Mouse (Mus musculus) limb, embryonic 12.5 days (tissue): ENCODE measurements around the gene Faim. TPM values are rescaled to one million over a fixed set of nuclear protein-coding genes. Genes with fewer than 3 reads are reported as not detected.

Source experiments
- ATAC-seq: fragments of 200-750 bp; cut with Nextera tagmentation; 2 replicates; pipeline ENCODE4 v1.8.0; 2017; ENCODE audit warnings: low read depth, moderate TSS enrichment; ENCODE audit not compliant: insufficient number of reproducible peaks, insufficient read depth, low FRiP score, low TSS enrichment
- H3K27ac ChIP-seq: fragments of 300-500 bp; sonication (generic); 2 replicates; pipeline ENCODE4 v1.5.1; 2016; ENCODE audit warnings: mild to moderate bottlenecking, moderate library complexity
- H3K27me3 ChIP-seq: fragments of 300-500 bp; sonication (generic); 2 replicates; pipeline ENCODE4 v1.6.1; 2016; ENCODE audit warnings: mild to moderate bottlenecking, moderate library complexity
- H3K36me3 ChIP-seq: fragments of 300-500 bp; sonication (generic); 2 replicates; pipeline ENCODE4 v1.6.1; 2016; ENCODE audit warnings: mild to moderate bottlenecking, moderate library complexity
- H3K4me1 ChIP-seq: fragments of 300-500 bp; sonication (generic); replicated peaks from 2 replicates; pipeline ENCODE4 v1.6.1; 2016
- H3K4me2 ChIP-seq: fragments of 300-500 bp; sonication (generic); 2 replicates; pipeline ENCODE4 v1.6.1; 2016; ENCODE audit warnings: mild to moderate bottlenecking, moderate library complexity
- H3K4me3 ChIP-seq: fragments of 300-500 bp; sonication (generic); replicated peaks from 2 replicates; pipeline ENCODE4 v1.5.1; 2016; ENCODE audit warnings: mild to moderate bottlenecking
- H3K9ac ChIP-seq: fragments of 300-500 bp; sonication (generic); replicated peaks from 2 replicates; pipeline ENCODE4 v1.6.1; 2016; ENCODE audit warnings: mild to moderate bottlenecking, moderate library complexity
- H3K9me3 ChIP-seq: fragments of 300-500 bp; sonication (generic); 2 replicates; pipeline ENCODE4 v1.6.1; 2016; ENCODE audit warnings: mild to moderate bottlenecking, moderate library complexity
- WGBS: fragments of 180-500 bp; shearing (Covaris S2); methylation state at CpG from one replicate; pipeline ENCODE4 v1.1.7; 2016; 5-methylcytosine and 5-hydroxymethylcytosine counted together
- polyA plus RNA-seq: library from polyadenylated mRNA; unstranded; fragments of >200 nt; fragmentation: Nextera tagmentation; extraction: Ambion mirVana; gene quantifications from 2 replicates; pipeline ENCODE4 v1.2.1, GENCODE M21; 2016

Faim gene
- polyA plus RNA-seq, 1 experiment from 2014 or later, result 53.5 TPM

- H3K4me2 ChIP-seq, result no peak overlapping the region
- H3K9ac ChIP-seq, result no peak overlapping the region
- H3K27me3 ChIP-seq, result no peaks in the 10 kb centered on the region
- no peak overlapping the region for H3K27ac ChIP-seq
- peaks cover 4% of the 10 kb centered on the region; the same call in 1 of the 2 replicates for H3K4me1 ChIP-seq
- H3K4me3 ChIP-seq, result no peak overlapping the region
- no peaks in the 10 kb centered on the region for H3K9me3 ChIP-seq
- no peak for ATAC-seq
- H3K36me3 ChIP-seq, result no peaks in the 10 kb centered on the region
- WGBS, result 79% methylated on average over 3 of the region's 3 CpGs
These were observed 30.6 kb downstream of the Faim start for GRCm38 (mm10) chr9:99016759-99017158.

- no peaks in the 10 kb centered on the region for H3K4me1 ChIP-seq
- H3K4me2 ChIP-seq, result no peak overlapping the region
- H3K9ac ChIP-seq, result no peak overlapping the region
- no peak overlapping the region for H3K4me3 ChIP-seq
- no peaks in the 10 kb centered on the region for H3K9me3 ChIP-seq
- H3K27me3 ChIP-seq, result no peaks in the 10 kb centered on the region
- 82% methylated on average over 6 of the region's 6 CpGs for WGBS
- no peak overlapping the region for H3K27ac ChIP-seq
- no peak for ATAC-seq
- no peaks in the 10 kb centered on the region for H3K36me3 ChIP-seq
These were observed 31.5 kb downstream of the Faim start for GRCm38 (mm10) chr9:99017679-99018078.

- no peak for ATAC-seq
- WGBS, result 58% methylated on average over 5 of the region's 5 CpGs
- Histone ChIP-seq H3K4me1 (no peaks in the 10 kb centered on the region), H3K4me2 (no peak overlapping the region), H3K27me3 (no peaks in the 10 kb centered on the region), H3K4me3 (no peak overlapping the region), H3K27ac (no peak overlapping the region), H3K9me3 (no peaks in the 10 kb centered on the region), H3K36me3 (no peaks in the 10 kb centered on the region), H3K9ac (no peak overlapping the region)
These were observed 35.0 kb downstream of the Faim start for GRCm38 (mm10) chr9:99021166-99021565.

- Histone ChIP-seq H3K4me3 (no peak overlapping the region), H3K9ac (no peak overlapping the region), H3K36me3 (no peaks in the 10 kb centered on the region), H3K4me2 (no peak overlapping the region), H3K4me1 (no peaks in the 10 kb centered on the region), H3K9me3 (no peaks in the 10 kb centered on the region), H3K27me3 (no peaks in the 10 kb centered on the region), H3K27ac (no peak overlapping the region)
- 79% methylated on average over 4 of the region's 4 CpGs for WGBS
- ATAC-seq, result no peak
These were observed 35.6 kb downstream of the Faim start for GRCm38 (mm10) chr9:99021751-99022150.

GRCm38 (mm10) chr9:99032031-99032430 lies 45.9 kb downstream of the Faim start:
- H3K9me3 ChIP-seq, result no peaks in the 10 kb centered on the region
- WGBS, result 87% methylated on average over 8 of the region's 8 CpGs
- H3K4me2 ChIP-seq, result no peak overlapping the region

GRCm38 (mm10) chr9:99034111-99034510 lies 47.9 kb downstream of the Faim start:
- ATAC-seq, result no peak
- Histone ChIP-seq H3K4me1 (no peaks in the 10 kb centered on the region), H3K27ac (no peak overlapping the region), H3K4me2 (no peak overlapping the region), H3K9ac (no peak overlapping the region), H3K36me3 (no peaks in the 10 kb centered on the region), H3K4me3 (no peak overlapping the region), H3K9me3 (no peaks in the 10 kb centered on the region), H3K27me3 (no peaks in the 10 kb centered on the region; the same call in 1 of the 2 replicates)
- WGBS, result 90% methylated on average over 8 of the region's 8 CpGs

More at GRCm38 (mm10) chr9:99032031-99032430, 45.9 kb downstream of the Faim start:
- no peak for ATAC-seq
- no peaks in the 10 kb centered on the region; the same call in 1 of the 2 replicates for H3K27me3 ChIP-seq
- no peaks in the 10 kb centered on the region for H3K4me1 ChIP-seq
- H3K36me3 ChIP-seq, result no peaks in the 10 kb centered on the region
- no peak overlapping the region for H3K4me3 ChIP-seq
- no peak overlapping the region for H3K27ac ChIP-seq
- no peak overlapping the region for H3K9ac ChIP-seq

- H3K27me3 ChIP-seq, result no peaks in the 10 kb centered on the region; the same call in 1 of the 2 replicates
- 83% methylated on average over 12 of the region's 12 CpGs for WGBS
- H3K9ac ChIP-seq, result no peak within 1 kb of the TSS
- H3K4me2 ChIP-seq, result no peak within 1 kb of the TSS
- no peak within 1 kb of the TSS for H3K4me3 ChIP-seq
- H3K27ac ChIP-seq, result no peak within 1 kb of the TSS
- H3K4me1 ChIP-seq, result no peaks in the 10 kb centered on the region
- ATAC-seq, result no peak
- H3K9me3 ChIP-seq, result no peaks in the 10 kb centered on the region
- no peaks in the 10 kb centered on the region for H3K36me3 ChIP-seq
These were observed 49.4 kb downstream of the Faim start, which contains the start of gene Gm1123 for GRCm38 (mm10) chr9:99035575-99035974. Gene Gm1123, minus strand, starts transcription at chr9:99035715.

GRCm38 (mm10) chr9:99041994-99042393 lies 55.8 kb downstream of the Faim start:
- Histone ChIP-seq H3K4me1 (peaks cover 11% of the 10 kb centered on the region; the same call in 1 of the 2 replicates), H3K4me2 (no peak overlapping the region), H3K27me3 (no peaks in the 10 kb centered on the region), H3K9me3 (no peaks in the 10 kb centered on the region), H3K36me3 (no peaks in the 10 kb centered on the region), H3K9ac (no peak overlapping the region), H3K27ac (no peak overlapping the region), H3K4me3 (no peak overlapping the region)
- WGBS, result 79% methylated on average over 9 of the region's 9 CpGs
- no peak for ATAC-seq

- H3K27ac ChIP-seq, result no peak overlapping the region
- WGBS, result 91% methylated on average over 4 of the region's 4 CpGs
- ATAC-seq, result no peak
- H3K9ac ChIP-seq, result no peak overlapping the region
- peaks cover 11% of the 10 kb centered on the region; the same call in 1 of the 2 replicates for H3K4me1 ChIP-seq
- H3K4me3 ChIP-seq, result no peak overlapping the region
- H3K36me3 ChIP-seq, result no peaks in the 10 kb centered on the region
- H3K9me3 ChIP-seq, result no peaks in the 10 kb centered on the region
- H3K4me2 ChIP-seq, result no peak overlapping the region
- H3K27me3 ChIP-seq, result no peaks in the 10 kb centered on the region
These were observed 56.5 kb downstream of the Faim start for GRCm38 (mm10) chr9:99042641-99043040.

GRCm38 (mm10) chr9:99044761-99045160 lies 58.6 kb downstream of the Faim start:
- H3K4me2 ChIP-seq, result no peak overlapping the region
- no peaks in the 10 kb centered on the region for H3K36me3 ChIP-seq
- no peak overlapping the region for H3K27ac ChIP-seq
- H3K9me3 ChIP-seq, result no peaks in the 10 kb centered on the region
- no peak for ATAC-seq
- H3K9ac ChIP-seq, result no peak overlapping the region
- no peaks in the 10 kb centered on the region for H3K27me3 ChIP-seq
- H3K4me3 ChIP-seq, result no peak overlapping the region
- H3K4me1 ChIP-seq, result peaks cover 11% of the 10 kb centered on the region; the same call in 1 of the 2 replicates
- 91% methylated on average over 8 of the region's 8 CpGs for WGBS

GRCm38 (mm10) chr9:99048724-99049250 lies 62.6 kb downstream of the Faim start:
- H3K27ac ChIP-seq, result no peak overlapping the region
- ATAC-seq, result no peak
- 60% methylated on average over 1 of the region's 1 CpGs for WGBS
- H3K9me3 ChIP-seq, result no peaks in the 10 kb centered on the region
- H3K4me3 ChIP-seq, result no peak overlapping the region
- H3K27me3 ChIP-seq, result no peaks in the 10 kb centered on the region
- no peak overlapping the region for H3K9ac ChIP-seq
- peaks cover 1% of the 10 kb centered on the region; the same call in 1 of the 2 replicates for H3K4me1 ChIP-seq
- H3K4me2 ChIP-seq, result no peak overlapping the region
- H3K36me3 ChIP-seq, result no peaks in the 10 kb centered on the region

- Histone ChIP-seq H3K36me3 (no peaks in the 10 kb centered on the region), H3K27ac (no peak overlapping the region), H3K4me2 (no peak overlapping the region), H3K9ac (no peak overlapping the region), H3K27me3 (no peaks in the 10 kb centered on the region), H3K4me1 (no peaks in the 10 kb centered on the region), H3K4me3 (no peak overlapping the region), H3K9me3 (no peaks in the 10 kb centered on the region)
- WGBS, result 82% methylated on average over 6 of the region's 6 CpGs
- no peak for ATAC-seq
These were observed 63.6 kb downstream of the Faim start for GRCm38 (mm10) chr9:99049760-99050159.
